Mouse (Mus musculus) megakaryocyte, embryonic 14.5 days (primary cell): Measurements from ENCODE around the gene Lef1.

Source experiments
- FLI1 ChIP-seq: IDR thresholded peaks from 2 replicates; pipeline ENCODE4 v1.6.1; 2012; ENCODE audit warnings: low read length, inconsistent platforms, mixed read lengths
- GATA1 ChIP-seq: IDR thresholded peaks from 3 replicates; pipeline ENCODE4 v1.6.1; 2012; ENCODE audit warnings: mixed read lengths, low read length, inconsistent platforms, borderline replicate concordance

DNA sequence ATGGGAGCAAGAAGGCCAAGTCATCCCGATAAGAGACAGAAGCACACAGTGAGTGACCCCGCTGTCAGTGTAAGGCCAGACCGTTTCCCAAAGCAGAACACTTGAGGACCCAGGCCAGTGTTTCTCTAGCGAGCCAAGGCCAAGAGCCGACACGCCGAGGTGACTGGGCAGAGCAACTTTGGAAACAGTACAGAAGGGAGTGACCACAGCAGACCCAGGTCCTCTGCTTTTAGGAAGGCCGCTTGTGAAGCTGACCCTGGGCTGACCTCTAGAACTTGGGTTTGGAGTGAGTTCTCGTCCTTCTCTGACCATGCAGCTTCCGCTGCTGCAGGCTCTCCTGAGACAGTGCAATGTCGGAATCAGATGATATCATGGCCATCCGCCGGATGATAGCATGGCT is 140.7 kb downstream of the Lef1 start:
- TF ChIP-seq GATA1 = no peak
- TF ChIP-seq FLI1 = no peak
